Mouse (Mus musculus): ENCODE data around the gene Apip.

Apip gene

GRCm38 (mm10) chr2:103102595-103102994, 29.1 kb downstream of the Apip start:
- no peak for DNase-seq (ENCODE audit: low spot score)

GRCm38 (mm10) chr2:103106172-103106571, 32.7 kb downstream of the Apip start:
- no peak for DNase-seq (ENCODE audit: low spot score)

- DNase-seq (ENCODE audit: low spot score) = no peak
Measured at GRCm38 (mm10) chr2:103111669-103112068, 38.2 kb downstream of the Apip start.

- DNase-seq (ENCODE audit: low spot score) = no peak
Measured at GRCm38 (mm10) chr2:103117212-103117611, 43.7 kb downstream of the Apip start.

GRCm38 (mm10) chr2:103118324-103119196, 45.1 kb downstream of the Apip start:
- no peak for DNase-seq (ENCODE audit: low spot score)

GRCm38 (mm10) chr2:103119197-103119854, 45.9 kb downstream of the Apip start:
- no peak for DNase-seq (ENCODE audit: low spot score)

- no peak for DNase-seq (ENCODE audit: low spot score)
Measured at GRCm38 (mm10) chr2:103129676-103130075, 56.2 kb downstream of the Apip start.

- DNase-seq (ENCODE audit: low spot score) = no peak
Measured at GRCm38 (mm10) chr2:103131145-103131544, 57.7 kb downstream of the Apip start.

- peak; percentile 56 for DNase-seq (ENCODE audit: low spot score)
Measured at GRCm38 (mm10) chr2:103138529-103139265, 65.2 kb downstream of the Apip start.
